Mouse (Mus musculus): ENCODE results near the gene Abcd2.

DNA sequence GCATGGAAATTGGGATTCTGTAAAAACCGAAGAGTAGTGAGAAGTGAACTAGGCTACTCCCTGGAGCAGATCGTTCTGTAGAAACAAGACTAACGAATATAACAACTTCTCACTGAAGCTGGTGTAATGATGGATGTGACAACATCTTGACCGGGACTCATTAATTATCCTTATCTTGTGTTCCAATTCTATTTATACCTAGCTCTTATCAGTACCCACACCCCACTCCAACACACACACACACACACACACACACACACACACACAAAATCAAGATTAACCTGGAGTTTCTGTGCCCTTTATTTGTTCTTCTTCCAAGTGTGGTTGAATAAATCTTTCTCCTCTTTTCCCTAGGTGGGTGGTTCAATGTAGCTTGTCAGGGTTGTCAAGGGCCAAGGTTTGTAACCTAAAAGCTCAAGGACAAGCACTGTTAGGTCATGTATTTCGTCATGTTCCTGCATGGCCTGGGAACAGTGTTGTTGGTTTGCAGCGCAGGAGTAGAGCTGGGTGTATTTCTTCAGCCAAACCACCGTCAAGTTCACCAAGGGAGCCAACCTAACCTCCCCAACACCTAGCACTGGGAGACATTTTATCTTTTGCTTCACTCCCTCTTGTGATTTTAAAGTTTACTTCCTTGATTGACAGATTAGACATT is 78.9 kb downstream of the Abcd2 start:
- no peak for TF ChIP-seq POLR2A (IDR thresholded peaks at IDR 0.05; ENCODE audit: insufficient read depth, low read depth, low read length)
- no peak for TF ChIP-seq CTCF (IDR thresholded peaks at IDR 0.05)

Measured in heart, adult 2 months (tissue).